Mouse (Mus musculus) urinary bladder, postnatal 36 days (tissue): ENCODE measurements at regions not wholly inside any gene's neighbourhood (a gene's known extent, or its start where the extent isn't known, plus 50 kb on each side); places are given as distances from the start of the nearest gene placed in this dataset.
A peak's percentile ranks its signal among the peaks of the same experiment; 100 is the strongest.
"Not testable (repeated sequence)": the region's sequence is repeated elsewhere in the genome, so short reads cannot be mapped to it uniquely, and the experiment has no call there.

Source experiments
- DNase-seq, 2 experiments: peaks; one replicate each; pipeline ENCODE4 v3.0.0; 2022; ENCODE audit warnings: low spot score in 2 of 2, mixed read lengths in 1 of 2

DNA sequence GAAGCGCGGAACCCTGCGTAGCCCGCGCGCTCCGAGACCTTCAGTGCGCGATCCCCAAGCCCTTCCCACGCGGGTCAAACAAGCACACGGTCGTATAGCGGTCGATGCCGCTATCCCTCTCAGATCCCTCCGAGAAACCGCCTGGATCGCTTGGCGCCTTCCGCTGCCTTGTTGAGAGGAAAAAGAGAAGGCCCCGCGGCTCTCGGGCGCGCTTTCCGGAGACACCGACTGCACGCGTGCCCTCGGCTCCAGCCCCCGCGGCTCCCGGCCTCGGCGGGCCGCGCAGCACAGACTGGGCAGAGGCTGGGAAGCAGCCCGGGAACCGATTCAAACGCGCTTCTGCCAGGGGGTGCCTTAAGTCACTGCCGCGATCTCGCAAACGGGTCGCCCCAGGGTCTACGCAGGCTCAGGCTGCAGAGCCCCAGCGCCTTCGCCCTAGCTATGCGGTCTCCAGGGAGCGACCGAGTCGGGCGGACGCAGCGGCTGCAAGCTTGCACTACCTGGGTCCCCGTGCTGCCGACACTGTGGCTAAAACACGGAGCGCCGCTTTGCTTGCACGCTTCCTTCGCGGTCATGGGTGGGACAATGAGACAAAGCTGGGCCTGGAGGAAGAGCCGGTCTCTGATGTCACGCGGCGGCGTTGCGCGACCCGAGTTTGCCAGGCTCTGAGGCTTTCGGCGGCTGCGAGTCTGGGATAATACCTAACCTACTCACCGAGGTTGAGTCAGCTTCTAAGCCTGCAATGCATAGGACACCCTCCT lies 87.3 kb downstream of the Crisp4 start:
- no peak for DNase-seq

DNA sequence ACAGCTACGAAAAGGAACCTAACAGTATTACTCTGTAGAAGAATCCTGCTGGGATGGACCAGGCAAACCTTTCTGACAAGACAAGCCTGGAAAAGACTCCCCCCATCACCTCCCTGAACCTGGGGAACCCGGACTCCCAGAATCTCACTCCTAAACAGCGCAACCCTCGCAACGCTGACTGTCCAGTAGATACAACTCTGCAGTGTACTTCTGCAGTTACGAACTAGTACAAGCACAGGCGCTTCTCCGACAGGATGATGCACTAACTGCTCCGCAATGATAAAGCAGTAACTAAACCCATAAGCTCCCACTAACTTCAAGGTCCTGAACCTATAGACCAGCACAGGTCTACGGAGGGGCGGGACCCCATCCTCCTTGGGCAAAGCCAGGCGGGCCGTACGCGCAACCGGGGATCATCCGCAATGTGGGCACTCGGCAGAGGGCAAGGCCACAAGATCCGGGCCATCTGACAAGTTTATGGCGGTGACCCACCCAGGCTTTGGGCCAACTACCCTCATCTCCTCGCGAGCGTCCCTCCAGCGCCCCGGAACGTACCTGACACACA lies 88.0 kb downstream of the Crisp4 start:
- DNase-seq = no peak

DNA sequence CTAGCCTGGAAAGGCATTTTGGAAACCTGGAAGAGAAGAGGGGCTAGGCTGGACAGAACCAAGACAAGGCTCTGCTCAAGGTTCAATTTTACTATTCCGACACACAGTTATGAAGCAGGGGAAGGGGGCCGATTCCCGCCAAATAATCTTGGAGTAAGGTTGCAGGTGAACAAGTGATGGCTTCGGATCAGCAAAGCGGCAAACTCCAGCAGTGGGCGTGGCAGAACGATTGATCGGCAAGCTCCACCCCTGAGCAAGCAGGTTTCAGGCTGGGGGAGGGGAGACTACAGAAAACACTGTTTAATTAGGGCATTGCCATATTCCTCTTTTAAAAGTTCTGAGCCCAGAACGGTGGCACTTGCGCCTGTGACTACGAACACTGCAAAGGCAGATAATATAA lies 88.7 kb downstream of the Crisp4 start:
- DNase-seq = not testable (repeated sequence)

DNA sequence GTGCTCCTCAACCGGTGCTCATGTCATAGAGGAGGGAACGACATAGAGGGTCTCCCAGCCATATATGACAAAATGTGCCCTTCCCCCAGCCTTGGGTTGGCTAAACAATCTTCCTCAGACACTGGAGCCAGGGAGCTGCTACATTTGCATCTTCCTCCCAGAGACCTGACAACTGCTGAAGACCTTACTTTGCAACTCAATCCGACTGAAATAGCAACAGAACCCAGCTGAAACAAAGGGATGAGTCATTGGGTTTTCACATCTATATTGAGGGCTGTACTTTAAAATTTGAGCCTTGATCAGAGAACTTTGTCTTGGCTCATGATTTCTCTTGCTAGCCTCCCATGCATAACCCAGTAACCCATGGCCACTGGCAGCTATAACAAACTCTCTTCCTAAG lies 115.5 kb downstream of the Crisp4 start:
- DNase-seq = no peak

DNA sequence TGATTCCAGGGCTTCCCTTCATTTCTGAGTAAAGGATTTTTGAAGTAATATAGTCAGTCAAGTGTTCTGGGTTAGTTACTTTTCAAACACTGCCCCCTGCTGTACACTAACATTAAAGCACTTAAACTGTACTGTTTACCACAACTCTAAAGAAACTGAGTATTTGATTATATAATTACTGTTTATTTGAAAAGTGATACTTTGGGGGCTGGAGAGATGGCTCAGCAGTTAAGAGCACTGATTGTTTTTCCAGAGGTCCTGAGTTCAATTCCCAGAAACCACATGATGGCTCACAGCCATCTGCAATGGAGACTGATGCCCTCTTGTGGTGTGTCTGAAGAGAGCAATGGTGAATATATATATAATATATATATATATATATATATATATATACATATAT lies 132.8 kb downstream of the Crisp4 start:
- not testable (repeated sequence) for DNase-seq

DNA sequence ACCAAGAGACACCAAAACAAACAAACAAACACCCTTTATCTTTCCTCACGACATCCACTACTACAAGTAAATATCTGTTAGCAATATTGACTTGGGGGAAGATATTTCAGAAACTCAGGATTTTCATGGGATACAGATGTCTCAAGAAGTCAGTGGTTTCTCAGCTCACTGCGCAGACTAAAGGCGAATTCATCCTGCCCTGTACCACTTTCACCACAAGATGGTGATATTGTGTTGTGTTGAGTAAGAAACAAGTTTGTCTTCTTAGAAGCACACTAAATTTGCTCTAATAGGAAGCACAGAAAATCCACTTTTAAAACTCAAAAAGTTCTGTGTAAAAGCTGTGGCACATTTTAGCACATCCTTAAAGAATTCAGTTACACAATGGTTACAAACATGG lies 165.1 kb downstream of the Crisp4 start:
- no peak for DNase-seq

DNA sequence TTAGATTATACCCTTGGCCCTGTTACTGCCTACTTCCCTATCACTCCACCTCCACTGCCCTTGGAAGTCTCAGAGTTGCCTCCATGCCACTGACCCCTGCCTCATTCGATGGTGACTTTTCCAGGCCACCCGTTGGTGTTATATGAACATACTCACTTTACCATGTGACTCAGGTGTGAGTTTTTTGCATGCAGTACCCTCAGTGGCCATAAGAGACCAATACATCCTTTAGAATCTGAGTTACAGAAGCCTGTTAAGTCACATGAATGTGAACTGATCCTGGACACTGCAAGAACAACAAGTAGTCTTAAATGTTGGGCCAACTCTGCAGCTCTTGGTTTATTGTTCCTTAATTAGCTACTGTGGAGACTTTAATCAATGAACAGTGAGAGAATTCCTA lies 167.6 kb downstream of the Crisp4 start:
- DNase-seq = no peak

DNA sequence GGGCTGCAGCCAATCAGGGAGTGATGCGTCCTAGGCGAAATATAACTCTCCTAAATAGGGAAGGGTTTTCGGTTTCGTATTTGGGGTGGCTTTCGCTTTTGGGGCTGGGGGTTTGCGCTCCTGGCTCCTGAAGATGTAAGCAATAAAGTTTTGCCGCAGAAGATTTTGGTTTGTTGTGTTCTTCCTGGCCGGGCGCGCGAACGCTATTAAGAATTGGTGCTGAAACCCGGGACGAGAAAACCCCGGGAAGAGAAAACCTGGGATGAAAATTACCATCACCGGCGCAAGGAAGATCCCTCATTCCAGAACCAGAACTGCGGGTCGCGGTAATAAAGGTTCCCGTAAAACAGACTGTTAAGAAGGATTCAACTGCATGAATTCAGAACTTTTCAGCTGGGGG lies 188.8 kb downstream of the Crisp4 start:
- peak in 1 of 2 experiments; percentile 1 for DNase-seq

DNA sequence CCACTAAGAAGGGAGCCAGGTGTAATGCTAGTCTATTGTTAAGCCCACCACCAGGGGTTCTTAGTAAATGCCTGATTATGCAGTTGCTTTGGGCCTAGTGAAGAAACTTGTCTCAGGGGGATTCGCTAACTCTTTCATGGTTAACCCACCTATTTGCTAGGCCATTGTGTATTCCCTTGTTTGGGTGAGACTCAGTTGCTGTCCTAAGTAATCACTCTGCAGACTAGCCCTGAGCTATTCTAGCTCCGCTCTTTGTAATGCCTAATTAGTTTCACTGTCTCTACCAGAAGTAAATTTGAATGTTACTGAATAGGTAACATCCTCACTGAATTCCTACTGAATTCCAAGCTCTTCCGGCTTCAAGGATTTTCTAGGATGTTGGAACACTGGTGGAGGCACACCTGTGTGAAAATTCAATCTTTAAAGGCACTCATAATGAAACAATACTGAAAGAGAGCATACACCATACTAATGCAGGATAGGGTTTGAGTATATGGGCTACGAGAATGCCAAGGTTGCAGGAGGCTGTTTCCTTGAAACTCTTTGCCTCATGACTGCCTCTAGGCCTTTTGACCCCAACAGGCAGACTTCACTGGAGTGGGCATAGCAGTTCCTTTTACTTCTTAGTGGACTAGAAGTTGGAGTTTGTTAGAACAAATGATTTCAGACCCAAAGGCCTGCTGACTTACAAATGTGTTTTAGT lies 213.4 kb downstream of the Crisp4 start:
- not testable (repeated sequence) for DNase-seq
